Mouse (Mus musculus) limb, embryonic 11.5 days (tissue): ENCODE measurements around the gene Tekt2. TPM values are rescaled to one million over a fixed set of nuclear protein-coding genes. Genes with fewer than 3 reads are reported as not detected.

Source experiments
- ATAC-seq: fragments of 200-750 bp; cut with Nextera tagmentation; 2 replicates; pipeline ENCODE4 v1.8.0; 2017; ENCODE audit warnings: low read depth; ENCODE audit not compliant: insufficient number of reproducible peaks, low FRiP score, low TSS enrichment
- DNase-seq: peaks from one replicate; pipeline ENCODE4 v3.0.0-alpha.2; 2015; ENCODE audit warnings: low spot score
- H3K27ac ChIP-seq: fragments of 300-500 bp; sonication (generic); replicated peaks from 2 replicates; pipeline ENCODE4 v1.5.1; 2014; ENCODE audit warnings: low read depth, mild to moderate bottlenecking, low read length
- H3K27me3 ChIP-seq: fragments of 300-500 bp; sonication (generic); 2 replicates; pipeline ENCODE4 v1.6.1; 2014; ENCODE audit warnings: mild to moderate bottlenecking, low read length, mixed read lengths; ENCODE audit not compliant: control insufficient read depth, insufficient read depth
- H3K36me3 ChIP-seq: fragments of 300-500 bp; sonication (generic); 2 replicates; pipeline ENCODE4 v1.6.1; 2014; ENCODE audit warnings: mild to moderate bottlenecking, low read length, moderate library complexity, mixed read lengths; ENCODE audit not compliant: control insufficient read depth, insufficient read depth
- H3K4me1 ChIP-seq: fragments of 300-500 bp; sonication (generic); 2 replicates; pipeline ENCODE4 v1.6.1; 2014; ENCODE audit warnings: low read length, mixed read lengths; ENCODE audit not compliant: control insufficient read depth, insufficient read depth
- H3K4me2 ChIP-seq: fragments of 300-500 bp; sonication (generic); 2 replicates; pipeline ENCODE4 v1.6.1; 2014; ENCODE audit warnings: low read depth, mild to moderate bottlenecking, moderate library complexity; ENCODE audit not compliant: severe bottlenecking
- H3K4me3 ChIP-seq: fragments of 300-500 bp; sonication (generic); 2 replicates; pipeline ENCODE4 v1.5.1; 2014; ENCODE audit warnings: low read depth, low read length
- H3K9ac ChIP-seq: fragments of 300-500 bp; sonication (generic); 2 replicates; pipeline ENCODE4 v1.6.1; 2014; ENCODE audit warnings: mild to moderate bottlenecking, low read length
- H3K9me3 ChIP-seq: fragments of 300-500 bp; sonication (generic); 2 replicates; pipeline ENCODE4 v1.6.1; 2016; ENCODE audit warnings: low read length; ENCODE audit not compliant: control insufficient read depth
- WGBS: fragments of 180-500 bp; shearing (Covaris S2); extraction: QIAGEN DNeasy Blood & Tissue Kit; methylation state at CpG from one replicate; pipeline ENCODE4 v1.1.7; 2014; 5-methylcytosine and 5-hydroxymethylcytosine counted together
- polyA plus RNA-seq: library from polyadenylated mRNA; unstranded; fragments of >200 nt; fragmentation: Nextera tagmentation; extraction: Ambion mirVana; gene quantifications from 2 replicates; pipeline ENCODE4 v1.2.1, GENCODE M21; 2014

The Tekt2 gene
- polyA plus RNA-seq, 1 experiment from 2014 or later = 2.6 TPM

- DNase-seq (no peak), ATAC-seq (no peak)
- peaks cover 25% of the 10 kb centered on the region for H3K27me3 ChIP-seq
- H3K9me3 ChIP-seq = no peaks in the 10 kb centered on the region
- H3K4me3 ChIP-seq = no peak overlapping the region
- H3K36me3 ChIP-seq = no peaks in the 10 kb centered on the region; the same call in 1 of the 2 replicates
- H3K4me2 ChIP-seq = no peak overlapping the region
- 58% methylated on average over 4 of the region's 4 CpGs for WGBS
- H3K4me1 ChIP-seq = peaks cover 20% of the 10 kb centered on the region
- H3K27ac ChIP-seq = no peak overlapping the region
- H3K9ac ChIP-seq = no peak overlapping the region
These were observed 21.6 kb downstream of the Tekt2 start for GRCm38 (mm10) chr4:126303877-126304276.

- H3K9me3 ChIP-seq = no peaks in the 10 kb centered on the region
- H3K4me2 ChIP-seq = peak overlapping the region; percentile 85
- peak overlapping the region; percentile 43 for H3K4me3 ChIP-seq
- 2% methylated on average over 27 of the region's 27 CpGs for WGBS
- no peak overlapping the region for H3K27ac ChIP-seq
- peaks cover 29% of the 10 kb centered on the region for H3K27me3 ChIP-seq
- DNase-seq = peak; percentile 50
- H3K9ac ChIP-seq = peak overlapping the region; percentile 27; the same call in 1 of the 2 replicates
- no peak for ATAC-seq
- peaks cover 28% of the 10 kb centered on the region for H3K4me1 ChIP-seq
- H3K36me3 ChIP-seq = no peaks in the 10 kb centered on the region; the same call in 1 of the 2 replicates
These were observed 23.7 kb downstream of the Tekt2 start for GRCm38 (mm10) chr4:126301584-126302309.

GRCm38 (mm10) chr4:126300916-126301583 is 24.4 kb downstream of the Tekt2 start:
- peaks cover 32% of the 10 kb centered on the region for H3K27me3 ChIP-seq
- no peaks in the 10 kb centered on the region; the same call in 1 of the 2 replicates for H3K36me3 ChIP-seq
- WGBS = under 1% methylated on average over 50 of the region's 50 CpGs
- H3K4me3 ChIP-seq = peak overlapping the region; percentile 43
- H3K27ac ChIP-seq = no peak overlapping the region
- H3K9me3 ChIP-seq = no peaks in the 10 kb centered on the region
- H3K9ac ChIP-seq = peak overlapping the region; percentile 43
- ATAC-seq (peak; percentile 32; the same call in 1 of the 2 replicates), DNase-seq (peak; percentile 59)
- peak overlapping the region; percentile 85 for H3K4me2 ChIP-seq
- peaks cover 32% of the 10 kb centered on the region for H3K4me1 ChIP-seq

- Histone ChIP-seq H3K36me3 (no peaks in the 10 kb centered on the region; the same call in 1 of the 2 replicates), H3K9ac (peak overlapping the region; percentile 58), H3K27me3 (peaks cover 22% of the 10 kb centered on the region), H3K27ac (peak overlapping the region; percentile 59; the same call in 1 of the 2 replicates), H3K4me1 (peaks cover 28% of the 10 kb centered on the region), H3K9me3 (no peaks in the 10 kb centered on the region), H3K4me3 (peak overlapping the region; percentile 28), H3K4me2 (peak overlapping the region; percentile 61)
- DNase-seq (peak; percentile 78), ATAC-seq (no peak)
- under 1% methylated on average over 34 of the region's 34 CpGs for WGBS
These were observed 28.8 kb downstream of the Tekt2 start for GRCm38 (mm10) chr4:126296617-126297101.

- H3K27me3 ChIP-seq = peaks cover 19% of the 10 kb centered on the region
- 40% methylated on average over 4 of the region's 4 CpGs for WGBS
- no peak overlapping the region for H3K27ac ChIP-seq
- peaks cover 24% of the 10 kb centered on the region for H3K4me1 ChIP-seq
- no peaks in the 10 kb centered on the region; the same call in 1 of the 2 replicates for H3K36me3 ChIP-seq
- H3K4me3 ChIP-seq = no peak overlapping the region
- H3K4me2 ChIP-seq = no peak overlapping the region
- H3K9ac ChIP-seq = no peak overlapping the region
- no peak for ATAC-seq
- no peak for DNase-seq
- H3K9me3 ChIP-seq = no peaks in the 10 kb centered on the region
These were observed 29.6 kb downstream of the Tekt2 start for GRCm38 (mm10) chr4:126295937-126296336.

- Histone ChIP-seq H3K4me1 (peaks cover 17% of the 10 kb centered on the region), H3K27ac (no peak overlapping the region), H3K9me3 (no peaks in the 10 kb centered on the region), H3K4me3 (no peak overlapping the region), H3K27me3 (peaks cover 11% of the 10 kb centered on the region), H3K4me2 (no peak overlapping the region), H3K36me3 (no peaks in the 10 kb centered on the region), H3K9ac (no peak overlapping the region)
- WGBS = 69% methylated on average over 6 of the region's 6 CpGs
- DNase-seq = no peak
- ATAC-seq = no peak
These were observed 30.3 kb downstream of the Tekt2 start for GRCm38 (mm10) chr4:126295152-126295551.

- Histone ChIP-seq H3K36me3 (no peaks in the 10 kb centered on the region), H3K9me3 (no peaks in the 10 kb centered on the region), H3K4me1 (peaks cover 9% of the 10 kb centered on the region; the same call in 1 of the 2 replicates), H3K4me3 (no peak overlapping the region), H3K27me3 (peaks cover 31% of the 10 kb centered on the region), H3K9ac (no peak overlapping the region), H3K4me2 (no peak overlapping the region), H3K27ac (no peak overlapping the region)
- 29% methylated on average over 13 of the region's 13 CpGs for WGBS
- DNase-seq = no peak
- no peak for ATAC-seq
These were observed 34.3 kb downstream of the Tekt2 start for GRCm38 (mm10) chr4:126291196-126291595.

GRCm38 (mm10) chr4:126290314-126290713 is 35.2 kb downstream of the Tekt2 start:
- H3K4me3 ChIP-seq = no peak overlapping the region
- no peak overlapping the region for H3K9ac ChIP-seq
- DNase-seq (no peak), ATAC-seq (no peak)
- no peaks in the 10 kb centered on the region for H3K9me3 ChIP-seq
- 87% methylated on average over 8 of the region's 8 CpGs for WGBS
- peaks cover 38% of the 10 kb centered on the region for H3K27me3 ChIP-seq
- no peaks in the 10 kb centered on the region for H3K36me3 ChIP-seq
- no peak overlapping the region for H3K4me2 ChIP-seq
- H3K4me1 ChIP-seq = peaks cover 9% of the 10 kb centered on the region; the same call in 1 of the 2 replicates
- H3K27ac ChIP-seq = no peak overlapping the region
